Mouse (Mus musculus): ENCODE results near the gene Olfr328. TPM values are rescaled to one million over a fixed set of nuclear protein-coding genes. Genes with fewer than 3 reads are reported as not detected.

Gene Olfr328
- polyA plus RNA-seq, 1 experiment from 2014 or later, result 0.12 TPM

Other genes starting within 250 kb of the Olfr328 start
- 13.5 and 16.2 TPM in 2 replicates for gene Zfp692, start 248.6 kb downstream of the Olfr328 start, polyA plus RNA-seq (2014; fragmentation: Nextera tagmentation; extraction: Ambion mirVana)
- gene Zfp672, start 225.3 kb downstream of the Olfr328 start, polyA plus RNA-seq (2014; fragmentation: Nextera tagmentation; extraction: Ambion mirVana), result 38.3 and 44.3 TPM in 2 replicates
- gene Sh3bp5l, start 224.9 kb downstream of the Olfr328 start, polyA plus RNA-seq (2014; fragmentation: Nextera tagmentation; extraction: Ambion mirVana), result 34.3 and 36.5 TPM in 2 replicates
- gene Lypd8, start 176.6 kb downstream of the Olfr328 start, polyA plus RNA-seq (2014; fragmentation: Nextera tagmentation; extraction: Ambion mirVana), result not detected in 2 replicates
- not detected in 2 replicates for gene 1810065E05Rik, start 134.5 kb downstream of the Olfr328 start, polyA plus RNA-seq (2014; fragmentation: Nextera tagmentation; extraction: Ambion mirVana)
- gene Gm12253, start 123.1 kb downstream of the Olfr328 start, polyA plus RNA-seq (2014; fragmentation: Nextera tagmentation; extraction: Ambion mirVana), result not detected in 2 replicates
- gene Lypd9, start 102.7 kb downstream of the Olfr328 start, polyA plus RNA-seq (2014; fragmentation: Nextera tagmentation; extraction: Ambion mirVana), result not detected in 2 replicates
- not detected in 2 replicates for gene Olfr30, start 93.4 kb downstream of the Olfr328 start, polyA plus RNA-seq (2014; fragmentation: Nextera tagmentation; extraction: Ambion mirVana)
- not detected in 2 replicates for gene Olfr332, start 63.1 kb downstream of the Olfr328 start, polyA plus RNA-seq (2014; fragmentation: Nextera tagmentation; extraction: Ambion mirVana)
- gene Olfr331, start 53.1 kb downstream of the Olfr328 start, polyA plus RNA-seq (2014; fragmentation: Nextera tagmentation; extraction: Ambion mirVana), result not detected in 2 replicates
- gene Olfr330, start 20.8 kb downstream of the Olfr328 start, polyA plus RNA-seq (2014; fragmentation: Nextera tagmentation; extraction: Ambion mirVana), result not detected in 2 replicates
- gene Olfr329-ps, start 9.2 kb downstream of the Olfr328 start, polyA plus RNA-seq (2014; fragmentation: Nextera tagmentation; extraction: Ambion mirVana), result 0.12 TPM in 1 of 2 replicates, not detected in the other
- not detected in 2 replicates for gene Olfr224, start 14.9 kb upstream of the Olfr328 start, polyA plus RNA-seq (2014; fragmentation: Nextera tagmentation; extraction: Ambion mirVana)
- not detected in 2 replicates for gene Olfr325, start 22.1 kb upstream of the Olfr328 start, polyA plus RNA-seq (2014; fragmentation: Nextera tagmentation; extraction: Ambion mirVana)
- 0.25 TPM in 1 of 2 replicates, not detected in the other for gene Olfr324, start 39.5 kb upstream of the Olfr328 start, polyA plus RNA-seq (2014; fragmentation: Nextera tagmentation; extraction: Ambion mirVana)
- gene 2210407C18Rik, start 60.4 kb upstream of the Olfr328 start, polyA plus RNA-seq (2014; fragmentation: Nextera tagmentation; extraction: Ambion mirVana), result not detected in 2 replicates
- not detected in 2 replicates for gene Olfr323, start 74.9 kb upstream of the Olfr328 start, polyA plus RNA-seq (2014; fragmentation: Nextera tagmentation; extraction: Ambion mirVana)
- 0.20 TPM in 1 of 2 replicates, not detected in the other for gene Trim58, start 84.8 kb upstream of the Olfr328 start, polyA plus RNA-seq (2014; fragmentation: Nextera tagmentation; extraction: Ambion mirVana)
- gene Olfr322, start 103.1 kb upstream of the Olfr328 start, polyA plus RNA-seq (2014; fragmentation: Nextera tagmentation; extraction: Ambion mirVana), result not detected in 2 replicates
- gene Olfr320, start 125.5 kb upstream of the Olfr328 start, polyA plus RNA-seq (2014; fragmentation: Nextera tagmentation; extraction: Ambion mirVana), result not detected in 2 replicates
- not detected in 2 replicates for gene Olfr319, start 143.5 kb upstream of the Olfr328 start, polyA plus RNA-seq (2014; fragmentation: Nextera tagmentation; extraction: Ambion mirVana)
- gene Olfr318, start 168.4 kb upstream of the Olfr328 start, polyA plus RNA-seq (2014; fragmentation: Nextera tagmentation; extraction: Ambion mirVana), result not detected in 2 replicates
- gene Olfr317, start 183.6 kb upstream of the Olfr328 start, polyA plus RNA-seq (2014; fragmentation: Nextera tagmentation; extraction: Ambion mirVana), result 0.09 and 0.12 TPM in 2 replicates
- not detected in 2 replicates for gene Olfr316, start 197.1 kb upstream of the Olfr328 start, polyA plus RNA-seq (2014; fragmentation: Nextera tagmentation; extraction: Ambion mirVana)
- gene Olfr315, start 217.6 kb upstream of the Olfr328 start, polyA plus RNA-seq (2014; fragmentation: Nextera tagmentation; extraction: Ambion mirVana), result not detected in 2 replicates
- not detected in 2 replicates for gene Olfr314, start 227.3 kb upstream of the Olfr328 start, polyA plus RNA-seq (2014; fragmentation: Nextera tagmentation; extraction: Ambion mirVana)
- 6.5 and 9.4 TPM in 2 replicates for gene Fam183b, start 246.3 kb upstream of the Olfr328 start, polyA plus RNA-seq (2014; fragmentation: Nextera tagmentation; extraction: Ambion mirVana)

Measured in hindbrain, embryonic 14.5 days (tissue).